Mouse (Mus musculus) layer of hippocampus, adult 9-10 months (tissue): Measurements from ENCODE around the gene Kif23.

Experiments used
- DNase-seq: peaks from one replicate; pipeline ENCODE4 v3.0.0; 2022; ENCODE audit warnings: low spot score

The Kif23 gene

GRCm38 (mm10) chr9:61945973-61946611 lies 482 bp downstream of the Kif23 start:
- no peak for DNase-seq

GRCm38 (mm10) chr9:61941054-61941453 lies 5.5 kb downstream of the Kif23 start:
- DNase-seq, result no peak

- no peak for DNase-seq
Observed at GRCm38 (mm10) chr9:61933333-61933732, 13.2 kb downstream of the Kif23 start.

- no peak for DNase-seq
Observed at GRCm38 (mm10) chr9:61932009-61932408, 14.6 kb downstream of the Kif23 start.

- DNase-seq, result no peak
Observed at GRCm38 (mm10) chr9:61925086-61925660, 21.4 kb downstream of the Kif23 start.

GRCm38 (mm10) chr9:61920331-61920730 lies 26.2 kb downstream of the Kif23 start:
- DNase-seq, result no peak

- DNase-seq, result no peak
Observed at GRCm38 (mm10) chr9:61919464-61919863, 27.1 kb downstream of the Kif23 start.

- no peak for DNase-seq
Observed at GRCm38 (mm10) chr9:61917436-61917835, 29.1 kb downstream of the Kif23 start.

GRCm38 (mm10) chr9:61916986-61917385 lies 29.6 kb downstream of the Kif23 start:
- DNase-seq, result no peak

GRCm38 (mm10) chr9:61915393-61916005 lies 31.1 kb downstream of the Kif23 start:
- DNase-seq, result no peak

GRCm38 (mm10) chr9:61914917-61915300 lies 31.7 kb downstream of the Kif23 start:
- no peak for DNase-seq

GRCm38 (mm10) chr9:61914203-61914916 lies 32.2 kb downstream of the Kif23 start, which contains the start of gene Rplp1:
Gene Rplp1, minus strand, starts transcription at chr9:61914542.
- DNase-seq, result peak; percentile 94

- no peak for DNase-seq
Observed at GRCm38 (mm10) chr9:61911300-61912128, 35.1 kb downstream of the Kif23 start.

- no peak for DNase-seq
Observed at GRCm38 (mm10) chr9:61910526-61911256, 35.9 kb downstream of the Kif23 start.

- DNase-seq, result no peak
Observed at GRCm38 (mm10) chr9:61909633-61910032, 36.9 kb downstream of the Kif23 start.

GRCm38 (mm10) chr9:61908832-61909407 lies 37.7 kb downstream of the Kif23 start:
- DNase-seq, result no peak

- DNase-seq, result no peak
Observed at GRCm38 (mm10) chr9:61908341-61908740, 38.2 kb downstream of the Kif23 start.

- no peak for DNase-seq
Observed at GRCm38 (mm10) chr9:61907621-61908295, 38.8 kb downstream of the Kif23 start.

GRCm38 (mm10) chr9:61906912-61907311 lies 39.7 kb downstream of the Kif23 start:
- no peak for DNase-seq

- DNase-seq, result no peak
Observed at GRCm38 (mm10) chr9:61905576-61905975, 41.0 kb downstream of the Kif23 start.
